ENCODE assay signal across 8 mouse cellular contexts in genomic region chr14:47074045-47074666, GRCm38 (mm10).
A peak's percentile ranks its signal among the peaks of the same experiment; 100 is the strongest.
DNase-seq lines count a peak whose midpoint lies in the region.

No protein-coding gene starts in this region.

- intact Hi-C loops in left cerebral cortex, postnatal 14 days (cut with DNase I), result no loop called here
- intact Hi-C loops in heart, postnatal 14 days (cut with DNase I), result loop anchor here (5.0 kb wide), 1 partner anchor 47 kb away; no protein-coding TSS in a partner anchor

- DNase-seq in cerebellum, adult 18-20 months, result peak; percentile 28 to 33
- no peak for DNase-seq in cerebellum, postnatal 4 days (ENCODE audit: low spot score in 2 of 2)
- DNase-seq in left cerebral cortex, postnatal 14 days (ENCODE audit: low spot score in 2 of 2), result peak; percentile 13 to 17
- no peak for DNase-seq in left cerebral cortex, adult 9 months (ENCODE audit: low spot score in 2 of 2)
- peak; percentile 82 for DNase-seq in ZHBTc4 (ENCODE audit: low read depth, low spot score)
- DNase-seq in heart, postnatal 14 days, result peak; percentile 56 to 66
- peak; percentile 74 for DNase-seq in testis, postnatal 10 days (ENCODE audit: low spot score)
- DNase-seq in frontal cortex, postnatal 14 days (ENCODE audit: low spot score in 2 of 2), result no peak

Comparison
In these comparisons a context has a peak if more than half of its experiments do, and no peak if none do; other contexts are left out.
1. DNase-seq: peak in cerebellum, adult 18-20 months (2 of 2), left cerebral cortex, postnatal 14 days (2 of 2), ZHBTc4 (single experiment), heart, postnatal 14 days (2 of 2) and testis, postnatal 10 days (single experiment); none in cerebellum, postnatal 4 days (0 of 2), left cerebral cortex, adult 9 months (0 of 2) and frontal cortex, postnatal 14 days (0 of 2).